Mouse (Mus musculus) E14TG2a.4 (cell line): ENCODE measurements around the gene Gpc6.

Source experiments
- H3K27me3 ChIP-seq: 2 replicates; pipeline ENCODE4 v1.6.1; 2014; ENCODE audit warnings: low read length, control low read depth; ENCODE audit not compliant: insufficient read depth
- H3K36me3 ChIP-seq: 2 replicates; pipeline ENCODE4 v1.6.1; 2014; ENCODE audit warnings: low read length, control low read depth; ENCODE audit not compliant: insufficient read depth
- H3K4me1 ChIP-seq: replicated peaks from 2 replicates; pipeline ENCODE4 v1.6.1; 2014; ENCODE audit warnings: low read depth, low read length, control low read depth
- H3K4me3 ChIP-seq: replicated peaks from 2 replicates; pipeline ENCODE4 v1.5.1; 2014; ENCODE audit warnings: mild to moderate bottlenecking, low read length
- H3K9me3 ChIP-seq: 2 replicates; pipeline ENCODE4 v1.6.1; 2014; ENCODE audit warnings: low read length, control low read depth
- CTCF ChIP-seq: conservative IDR thresholded peaks from 2 replicates; pipeline ENCODE4 v1.5.1; 2014; ENCODE audit warnings: low read length
- NANOG ChIP-seq: IDR thresholded peaks from 2 replicates; pipeline ENCODE4 v1.6.1; 2014; ENCODE audit warnings: borderline replicate concordance, low read length, mixed read lengths
- POU5F1 ChIP-seq: IDR thresholded peaks from 2 replicates; pipeline ENCODE4 v1.6.1; 2014; ENCODE audit warnings: low read length, borderline replicate concordance

Gpc6 gene

DNA sequence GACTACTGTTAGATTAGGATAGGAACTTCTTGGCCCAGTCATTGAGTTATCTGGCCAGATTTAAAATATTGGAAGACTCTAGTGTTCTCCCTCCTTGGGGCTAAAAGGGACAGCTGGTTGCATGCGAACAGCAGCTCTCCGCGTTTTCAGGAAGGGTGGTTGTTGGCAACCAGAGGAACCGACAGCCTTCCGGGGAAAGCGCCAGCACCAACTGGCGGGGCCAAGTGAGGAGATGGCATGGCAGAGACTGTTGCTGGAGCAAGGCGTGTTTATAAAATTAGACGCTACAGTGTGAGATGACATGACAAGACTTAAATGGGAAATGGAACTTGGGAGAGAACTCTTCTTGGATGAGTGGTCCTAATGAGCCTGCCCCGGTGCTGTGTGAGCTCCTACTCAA is 1056.4 kb downstream of the Gpc6 start:
- Histone ChIP-seq H3K36me3 (no peaks in the 10 kb centered on the region), H3K4me1 (no peaks in the 10 kb centered on the region), H3K4me3 (no peak overlapping the region), H3K27me3 (no peaks in the 10 kb centered on the region), H3K9me3 (peaks cover 3% of the 10 kb centered on the region)
- TF ChIP-seq CTCF (no peak), NANOG (no peak), POU5F1 (no peak)

DNA sequence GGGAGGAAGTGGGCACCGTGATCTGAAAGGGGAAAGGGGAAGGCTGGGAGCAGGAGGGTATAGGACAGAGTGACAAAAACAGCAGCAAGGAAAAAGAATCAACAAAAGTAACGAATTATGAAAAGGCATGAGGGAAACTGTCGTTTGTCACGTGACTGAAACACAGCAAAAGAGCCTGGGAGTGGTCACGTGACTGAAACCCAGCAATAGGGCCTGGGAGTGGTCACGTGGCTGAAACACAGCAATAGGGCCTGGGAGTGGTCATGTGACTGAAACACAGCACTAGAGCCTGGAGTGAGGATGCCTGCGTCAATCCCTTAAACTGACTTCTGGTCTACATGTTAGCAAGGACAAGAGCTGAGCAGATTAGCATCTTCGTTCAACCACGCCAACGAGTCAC is 1063.3 kb downstream of the Gpc6 start:
- H3K9me3 ChIP-seq: peaks cover 11% of the 10 kb centered on the region
- H3K36me3 ChIP-seq: no peaks in the 10 kb centered on the region
- no peak overlapping the region for H3K4me3 ChIP-seq
- no peaks in the 10 kb centered on the region for H3K27me3 ChIP-seq
- H3K4me1 ChIP-seq: no peaks in the 10 kb centered on the region
- TF ChIP-seq POU5F1 (no peak), CTCF (no peak), NANOG (no peak)

DNA sequence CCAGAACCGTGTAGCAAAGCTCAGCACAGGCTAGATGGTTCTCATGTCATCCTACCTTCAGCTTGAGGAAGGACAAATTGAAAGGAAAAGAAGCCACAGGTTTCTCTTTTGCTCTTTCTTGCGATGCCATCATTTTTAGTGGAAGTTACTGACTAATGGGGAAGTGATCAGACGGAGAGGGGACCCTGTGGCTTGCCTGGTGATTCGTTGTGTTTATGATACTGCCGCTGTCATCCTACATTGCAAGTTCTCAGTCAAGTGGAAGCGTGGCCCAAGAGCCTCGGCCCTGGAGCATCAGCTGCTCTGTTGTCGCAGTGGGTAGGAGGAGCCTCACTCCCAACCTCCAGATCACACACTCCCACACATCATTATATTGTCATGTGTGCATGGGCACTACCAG is 1065.1 kb downstream of the Gpc6 start:
- Histone ChIP-seq H3K4me3 (no peak overlapping the region), H3K27me3 (no peaks in the 10 kb centered on the region), H3K9me3 (peaks cover 11% of the 10 kb centered on the region), H3K4me1 (no peaks in the 10 kb centered on the region), H3K36me3 (no peaks in the 10 kb centered on the region)
- no peak for TF ChIP-seq CTCF
- TF ChIP-seq NANOG: no peak
- TF ChIP-seq POU5F1: no peak

DNA sequence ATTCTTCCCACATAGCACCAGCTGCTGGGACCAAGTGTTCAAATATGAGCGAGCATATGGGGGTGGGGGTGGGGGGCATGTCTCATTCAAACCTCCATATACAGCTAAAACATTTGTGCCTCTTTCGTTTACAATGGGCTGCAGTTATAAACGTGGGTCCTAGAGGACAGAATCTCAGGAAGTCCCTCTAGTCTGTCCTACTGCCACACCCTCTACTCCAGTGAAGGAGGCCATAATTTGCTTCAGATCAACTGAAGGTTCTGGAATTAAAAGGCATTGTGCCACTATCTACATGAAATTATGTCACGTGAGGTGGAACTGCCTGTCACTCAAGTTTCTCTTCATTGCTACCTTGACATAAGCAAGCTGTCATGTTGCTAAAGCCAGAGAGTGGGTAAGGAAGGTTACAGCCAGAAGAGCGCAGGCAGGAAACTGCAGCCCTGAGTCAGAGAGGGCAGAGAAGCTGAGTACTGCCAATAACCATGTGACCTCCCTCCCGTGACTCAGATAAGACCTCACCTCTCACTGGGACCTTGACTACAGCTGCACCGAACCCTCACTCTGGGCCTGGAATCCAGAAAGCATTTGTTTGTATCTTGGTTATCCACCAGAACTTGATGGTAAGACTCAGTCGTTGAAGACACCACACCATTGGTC is 1067.6 kb downstream of the Gpc6 start:
- H3K36me3 ChIP-seq: no peaks in the 10 kb centered on the region
- no peak overlapping the region for H3K4me3 ChIP-seq
- no peaks in the 10 kb centered on the region for H3K27me3 ChIP-seq
- TF ChIP-seq NANOG (no peak), CTCF (no peak), POU5F1 (no peak)
- H3K4me1 ChIP-seq: no peaks in the 10 kb centered on the region
- no peaks in the 10 kb centered on the region for H3K9me3 ChIP-seq

DNA sequence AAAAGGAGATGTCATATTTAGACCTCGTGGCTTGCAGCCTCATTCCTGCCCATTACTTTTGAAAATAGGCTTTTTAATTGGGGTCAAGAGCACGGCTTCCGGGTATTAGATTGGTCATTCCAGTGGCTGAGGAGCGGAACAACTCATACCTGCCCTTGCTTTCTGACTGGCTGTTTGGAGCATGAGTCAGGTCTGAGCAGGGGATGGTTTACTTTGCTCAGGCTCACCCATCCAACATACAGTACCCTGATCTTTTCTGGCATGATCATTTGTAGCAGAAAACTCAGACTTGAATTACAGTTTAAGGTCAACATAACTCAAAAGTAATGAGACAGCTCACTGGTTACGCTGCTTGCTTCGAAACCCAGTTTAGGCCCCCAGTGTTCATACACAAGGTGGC is 1068.7 kb downstream of the Gpc6 start:
- TF ChIP-seq POU5F1 (no peak), CTCF (no peak), NANOG (no peak)
- no peak overlapping the region for H3K4me3 ChIP-seq
- no peaks in the 10 kb centered on the region for H3K4me1 ChIP-seq

DNA sequence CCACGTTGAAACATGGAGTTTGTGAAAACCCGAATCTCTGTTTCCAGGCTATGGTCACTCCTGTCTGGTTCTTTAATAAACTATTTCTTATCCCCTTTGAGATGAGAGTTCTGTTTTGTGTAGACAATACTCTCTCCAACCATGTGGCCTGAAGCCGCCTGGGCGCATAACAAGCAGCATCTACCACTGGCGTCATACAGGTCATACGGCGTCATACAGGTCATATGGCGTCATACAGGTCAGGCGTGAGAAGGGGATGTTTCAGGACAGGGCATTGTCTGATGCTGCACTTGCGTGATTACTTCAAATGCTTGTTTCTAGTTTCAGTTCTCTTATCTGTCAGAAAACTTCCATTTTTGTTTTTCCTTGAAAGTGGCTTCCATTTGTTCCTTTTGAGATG is 1079.3 kb downstream of the Gpc6 start:
- Histone ChIP-seq H3K9me3 (no peaks in the 10 kb centered on the region), H3K4me3 (no peak overlapping the region), H3K4me1 (peaks cover 9% of the 10 kb centered on the region), H3K27me3 (peaks cover 18% of the 10 kb centered on the region), H3K36me3 (no peaks in the 10 kb centered on the region)
- TF ChIP-seq NANOG: no peak

More for the DNA sequence above, 1068.7 kb downstream of the Gpc6 start:
- Histone ChIP-seq H3K36me3 (no peaks in the 10 kb centered on the region), H3K9me3 (no peaks in the 10 kb centered on the region), H3K27me3 (no peaks in the 10 kb centered on the region)

DNA sequence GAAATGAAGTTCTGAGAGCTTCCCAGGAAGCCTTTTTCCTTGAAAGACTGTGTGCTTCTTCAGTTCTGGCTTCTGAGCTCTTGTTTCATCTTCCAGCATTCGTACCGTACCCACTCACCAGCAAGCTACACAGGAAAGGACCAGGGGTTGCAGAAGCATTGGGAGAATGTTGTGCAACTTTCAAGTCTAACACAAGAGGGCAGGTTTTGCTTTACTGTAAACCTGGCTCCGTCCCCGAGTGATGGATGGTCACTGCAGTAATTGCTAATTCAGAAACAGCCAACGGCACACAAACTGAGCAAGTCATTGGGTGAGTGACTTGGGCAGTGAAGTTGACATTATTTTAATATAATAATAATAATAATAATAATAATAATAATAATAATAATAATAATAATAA is 1080.6 kb downstream of the Gpc6 start:
- H3K36me3 ChIP-seq: no peaks in the 10 kb centered on the region
- peaks cover 13% of the 10 kb centered on the region for H3K27me3 ChIP-seq
- no peak for TF ChIP-seq CTCF
- no peak for TF ChIP-seq NANOG
- TF ChIP-seq POU5F1: no peak
- peaks cover 9% of the 10 kb centered on the region for H3K4me1 ChIP-seq
- H3K9me3 ChIP-seq: no peaks in the 10 kb centered on the region
- no peak overlapping the region for H3K4me3 ChIP-seq

DNA sequence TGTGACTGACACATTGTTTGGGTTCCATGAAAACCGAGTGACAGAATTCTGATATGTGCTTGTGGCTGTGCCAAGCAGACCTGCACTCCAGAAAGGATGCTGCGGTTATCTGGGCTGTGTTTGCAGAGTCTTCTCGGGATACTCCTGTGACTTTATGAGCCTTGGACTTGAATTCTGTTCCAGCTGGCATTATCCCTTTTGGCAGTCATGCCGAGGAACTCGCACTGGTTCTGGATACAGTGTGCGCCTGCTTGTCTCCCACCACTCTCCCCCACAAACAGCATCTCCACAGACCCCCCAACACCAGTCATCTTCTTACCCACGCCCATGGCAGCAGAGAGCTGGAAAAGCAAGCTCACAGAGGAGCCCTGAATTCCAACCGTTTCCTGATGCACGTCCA is 1084.4 kb downstream of the Gpc6 start:
- TF ChIP-seq NANOG: no peak
- TF ChIP-seq CTCF: no peak
- TF ChIP-seq POU5F1: no peak
- H3K4me3 ChIP-seq: no peak overlapping the region
- no peaks in the 10 kb centered on the region for H3K27me3 ChIP-seq
- H3K9me3 ChIP-seq: peaks cover 10% of the 10 kb centered on the region
- H3K36me3 ChIP-seq: no peaks in the 10 kb centered on the region
- H3K4me1 ChIP-seq: no peaks in the 10 kb centered on the region

DNA sequence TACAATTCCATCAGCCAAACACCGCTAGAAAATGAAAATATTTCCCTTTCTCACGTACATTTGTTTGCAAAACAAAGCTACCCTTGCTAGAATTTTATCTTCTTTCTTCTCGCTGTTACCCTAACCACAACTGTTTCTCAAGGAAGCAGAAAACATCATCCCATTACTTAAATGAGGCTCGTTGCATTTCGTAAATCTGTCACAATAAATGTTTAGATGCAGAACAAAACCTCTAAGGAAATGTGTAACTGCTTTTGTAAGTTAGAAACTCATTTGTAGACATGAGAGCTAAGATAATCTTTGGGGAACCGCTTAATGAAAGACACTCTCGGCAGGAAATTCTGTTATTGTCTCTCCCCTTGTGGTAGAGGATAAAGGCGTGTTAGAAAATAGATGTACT is 1088.1 kb downstream of the Gpc6 start:
- Histone ChIP-seq H3K9me3 (peaks cover 13% of the 10 kb centered on the region), H3K36me3 (no peaks in the 10 kb centered on the region), H3K4me1 (no peaks in the 10 kb centered on the region), H3K4me3 (no peak overlapping the region), H3K27me3 (no peaks in the 10 kb centered on the region)
- no peak for TF ChIP-seq POU5F1
- TF ChIP-seq CTCF: no peak
- no peak for TF ChIP-seq NANOG
